Mouse (Mus musculus) midbrain, embryonic 11.5 days (tissue): Measurements from ENCODE around the gene Arhgdia. TPM values are rescaled to one million over a fixed set of nuclear protein-coding genes. Genes with fewer than 3 reads are reported as not detected.

Source experiments
- ATAC-seq: fragments of 200-750 bp; cut with Nextera tagmentation; 2 replicates; pipeline ENCODE4 v1.8.0; 2017; ENCODE audit warnings: moderate TSS enrichment, moderate library complexity; ENCODE audit not compliant: low FRiP score
- DNase-seq: peaks from one replicate; pipeline ENCODE4 v3.0.0; 2015; ENCODE audit warnings: low spot score; ENCODE audit errors: missing footprints
- H3K27ac ChIP-seq: fragments of 300-500 bp; sonication (generic); 2 replicates; pipeline ENCODE4 v1.5.1; 2014; ENCODE audit warnings: low read depth, low read length
- H3K27me3 ChIP-seq: fragments of 300-500 bp; sonication (generic); 2 replicates; pipeline ENCODE4 v1.6.1; 2014; ENCODE audit warnings: mild to moderate bottlenecking, low read length, moderate library complexity, mixed read lengths; ENCODE audit not compliant: control insufficient read depth, insufficient read depth
- H3K36me3 ChIP-seq: fragments of 300-500 bp; sonication (generic); 2 replicates; pipeline ENCODE4 v1.6.1; 2014; ENCODE audit warnings: mild to moderate bottlenecking, low read length, moderate library complexity, mixed read lengths; ENCODE audit not compliant: control insufficient read depth, insufficient read depth
- H3K4me1 ChIP-seq: fragments of 300-500 bp; sonication (generic); 2 replicates; pipeline ENCODE4 v1.6.1; 2014; ENCODE audit warnings: low read length; ENCODE audit not compliant: control insufficient read depth, insufficient read depth
- H3K4me2 ChIP-seq: fragments of 300-500 bp; sonication (generic); 2 replicates; pipeline ENCODE4 v1.6.1; 2014; ENCODE audit warnings: mild to moderate bottlenecking, moderate library complexity
- H3K4me3 ChIP-seq: fragments of 300-500 bp; sonication (generic); 2 replicates; pipeline ENCODE4 v1.5.1; 2014; ENCODE audit warnings: low read depth, low read length
- H3K9ac ChIP-seq: fragments of 300-500 bp; sonication (generic); 2 replicates; pipeline ENCODE4 v1.6.1; 2014; ENCODE audit warnings: low read length
- H3K9me3 ChIP-seq: fragments of 300-500 bp; sonication (generic); 2 replicates; pipeline ENCODE4 v1.6.1; 2016; ENCODE audit warnings: low read length; ENCODE audit not compliant: control insufficient read depth
- WGBS: fragments of 180-500 bp; shearing (Covaris S2); extraction: QIAGEN DNeasy Blood & Tissue Kit; methylation state at CpG from one replicate; pipeline ENCODE4 v1.1.7; 2014; 5-methylcytosine and 5-hydroxymethylcytosine counted together
- polyA plus RNA-seq: library from polyadenylated mRNA; unstranded; fragments of >200 nt; fragmentation: Nextera tagmentation; extraction: Ambion mirVana; gene quantifications from 2 replicates; pipeline ENCODE4 v1.2.1, GENCODE M21; 2014

Gene Arhgdia
- polyA plus RNA-seq, 1 experiment from 2014 or later, result 583 TPM

GRCm38 (mm10) chr11:120624680-120625111, 43.3 kb upstream of the Arhgdia start:
- peaks cover 19% of the 10 kb centered on the region for H3K36me3 ChIP-seq
- no peaks in the 10 kb centered on the region for H3K9me3 ChIP-seq
- H3K4me3 ChIP-seq, result peak overlapping the region; percentile 99
- peak overlapping the region; percentile 57 for H3K27ac ChIP-seq
- DNase-seq (peak; percentile 97), ATAC-seq (peak; percentile 83)
- H3K4me2 ChIP-seq, result peak overlapping the region; percentile 97
- H3K9ac ChIP-seq, result peak overlapping the region; percentile 80
- H3K4me1 ChIP-seq, result peaks cover 9% of the 10 kb centered on the region
- H3K27me3 ChIP-seq, result no peaks in the 10 kb centered on the region
- under 1% methylated on average over 51 of the region's 53 CpGs for WGBS

DNA sequence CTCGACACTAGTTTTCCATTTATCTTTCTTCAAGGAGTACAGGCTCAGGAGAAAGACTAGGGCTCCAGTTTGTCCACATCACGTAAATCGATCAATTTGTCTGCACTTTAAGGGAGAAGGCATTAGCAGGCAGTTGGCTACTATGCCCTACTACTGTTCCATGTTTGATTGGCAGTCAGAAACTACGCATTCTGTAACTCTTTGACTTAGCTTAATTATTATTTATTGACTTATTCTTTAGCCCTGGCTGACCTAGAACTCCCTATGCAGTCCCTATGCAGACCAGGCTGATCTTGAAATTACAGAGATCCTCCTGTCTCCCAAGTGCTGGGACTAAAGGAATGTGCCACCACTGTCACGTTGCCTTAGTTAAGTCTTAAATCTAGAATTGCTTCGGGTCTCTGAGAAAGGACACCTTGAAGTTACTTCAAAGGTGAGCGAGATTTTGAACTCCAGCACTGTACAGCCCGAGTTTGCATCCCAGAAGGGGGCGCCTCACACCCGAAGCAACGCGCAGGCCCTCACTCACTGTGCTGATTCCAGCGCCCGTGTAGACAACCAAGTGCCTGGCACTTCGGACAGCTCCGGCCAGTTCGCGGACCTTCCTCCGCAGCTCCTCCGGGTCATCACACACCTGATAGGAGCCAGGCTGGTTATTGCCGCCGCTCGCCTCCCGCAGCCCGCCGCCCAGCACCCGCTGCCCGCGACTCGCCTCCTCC, 42.7 kb upstream of the Arhgdia start:
- Histone ChIP-seq H3K27me3 (no peaks in the 10 kb centered on the region), H3K9me3 (no peaks in the 10 kb centered on the region), H3K9ac (peak overlapping the region; percentile 80), H3K4me2 (peak overlapping the region; percentile 97), H3K27ac (peak overlapping the region; percentile 57), H3K4me3 (peak overlapping the region; percentile 99), H3K36me3 (peaks cover 19% of the 10 kb centered on the region), H3K4me1 (peaks cover 9% of the 10 kb centered on the region)
- 13% methylated on average over 30 of the region's 30 CpGs for WGBS
- ATAC-seq, result peak; percentile 57
- peak; percentile 89 for DNase-seq

- H3K36me3 ChIP-seq, result peaks cover 23% of the 10 kb centered on the region
Observed at GRCm38 (mm10) chr11:120622805-120623204, 41.4 kb upstream of the Arhgdia start.

GRCm38 (mm10) chr11:120620195-120620594, 38.8 kb upstream of the Arhgdia start:
- H3K4me1 ChIP-seq, result peaks cover 16% of the 10 kb centered on the region
- H3K4me3 ChIP-seq, result no peak overlapping the region
- H3K9ac ChIP-seq, result no peak overlapping the region
- no peaks in the 10 kb centered on the region for H3K27me3 ChIP-seq
- no peak overlapping the region for H3K4me2 ChIP-seq
- H3K9me3 ChIP-seq, result no peaks in the 10 kb centered on the region
- no peak for ATAC-seq
- WGBS, result 95% methylated on average over 14 of the region's 14 CpGs
- peaks cover 20% of the 10 kb centered on the region for H3K36me3 ChIP-seq
- H3K27ac ChIP-seq, result no peak overlapping the region
- DNase-seq, result peak; percentile 28

More at GRCm38 (mm10) chr11:120622805-120623204, 41.4 kb upstream of the Arhgdia start:
- no peak for DNase-seq
- Histone ChIP-seq H3K4me1 (peaks cover 11% of the 10 kb centered on the region), H3K9me3 (no peaks in the 10 kb centered on the region), H3K27me3 (no peaks in the 10 kb centered on the region), H3K4me3 (no peak overlapping the region), H3K4me2 (no peak overlapping the region), H3K27ac (no peak overlapping the region), H3K9ac (no peak overlapping the region)
- ATAC-seq, result no peak
- WGBS, result 95% methylated on average over 6 of the region's 6 CpGs

DNA sequence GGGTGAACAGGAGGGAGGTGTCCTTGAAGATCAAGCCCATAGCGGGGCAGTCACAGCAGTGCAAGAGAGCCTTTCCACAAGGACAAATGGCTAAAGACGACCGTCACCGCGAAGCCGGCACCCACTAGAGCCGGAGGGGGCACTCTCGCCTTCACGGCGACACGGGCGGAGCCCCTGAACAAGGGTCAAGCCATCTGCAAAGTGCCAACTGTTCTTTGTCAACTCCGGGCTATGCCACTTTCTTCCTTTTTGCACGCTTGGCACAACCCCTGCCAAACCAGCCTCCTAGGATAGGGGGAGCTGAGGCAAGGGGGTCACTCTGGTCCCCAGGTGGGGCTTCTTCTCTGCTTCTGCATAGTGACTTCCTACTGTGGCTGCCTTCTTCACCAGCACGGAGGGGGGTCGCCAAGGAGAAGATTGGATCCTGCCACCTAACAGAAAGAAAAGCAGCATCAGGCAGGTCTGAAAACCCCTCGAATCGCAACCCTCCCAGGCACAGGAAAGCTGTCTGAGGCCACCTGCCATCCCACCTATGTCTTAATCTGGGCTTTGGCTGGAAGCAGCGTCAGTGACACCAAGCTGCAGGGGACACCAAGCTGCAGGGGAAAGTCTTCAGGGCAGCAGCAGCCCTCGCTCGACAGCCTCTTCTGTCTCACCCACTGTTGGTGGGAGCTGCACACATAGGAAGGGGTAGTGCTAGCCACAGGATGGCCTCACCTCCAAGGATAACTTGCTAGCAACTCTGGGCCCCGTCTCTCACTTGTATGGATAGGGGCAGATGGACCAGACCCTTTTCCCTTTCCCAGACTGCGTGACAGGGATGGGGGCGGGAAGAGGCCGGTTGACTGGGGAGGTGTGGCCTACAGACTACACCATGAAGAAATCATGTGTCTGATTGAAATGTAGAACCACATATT, 37.5 kb upstream of the Arhgdia start:
- no peak overlapping the region for H3K4me2 ChIP-seq
- no peaks in the 10 kb centered on the region for H3K27me3 ChIP-seq
- H3K27ac ChIP-seq, result no peak overlapping the region
- DNase-seq, result peak; percentile 61
- H3K9me3 ChIP-seq, result no peaks in the 10 kb centered on the region
- H3K9ac ChIP-seq, result no peak overlapping the region
- peaks cover 10% of the 10 kb centered on the region for H3K4me1 ChIP-seq
- WGBS, result 92% methylated on average over 25 of the region's 25 CpGs
- ATAC-seq, result no peak
- H3K4me3 ChIP-seq, result no peak overlapping the region; the same call in 1 of the 2 replicates
- H3K36me3 ChIP-seq, result peaks cover 22% of the 10 kb centered on the region

- ATAC-seq (peak; percentile 95), DNase-seq (peak; percentile 98)
- H3K36me3 ChIP-seq, result peaks cover 22% of the 10 kb centered on the region
- peaks cover 10% of the 10 kb centered on the region for H3K4me1 ChIP-seq
- peak within 1 kb of the TSS; percentile 82 for H3K9ac ChIP-seq
- under 1% methylated on average over 56 of the region's 56 CpGs for WGBS
- peak within 1 kb of the TSS; percentile 73 for H3K4me3 ChIP-seq
- H3K9me3 ChIP-seq, result no peaks in the 10 kb centered on the region
- no peaks in the 10 kb centered on the region for H3K27me3 ChIP-seq
- H3K27ac ChIP-seq, result peak within 1 kb of the TSS; percentile 20; the same call in 1 of the 2 replicates
- H3K4me2 ChIP-seq, result peak within 1 kb of the TSS; percentile 71
Observed at GRCm38 (mm10) chr11:120617519-120618112, 36.2 kb upstream of the Arhgdia start, which contains the start of gene Pcyt2. Gene Pcyt2, minus strand, starts transcription at chr11:120617936.

- H3K36me3 ChIP-seq, result peaks cover 28% of the 10 kb centered on the region
- peak; percentile 78 for DNase-seq
- no peaks in the 10 kb centered on the region for H3K9me3 ChIP-seq
Observed at GRCm38 (mm10) chr11:120616617-120617294, 35.3 kb upstream of the Arhgdia start.

DNA sequence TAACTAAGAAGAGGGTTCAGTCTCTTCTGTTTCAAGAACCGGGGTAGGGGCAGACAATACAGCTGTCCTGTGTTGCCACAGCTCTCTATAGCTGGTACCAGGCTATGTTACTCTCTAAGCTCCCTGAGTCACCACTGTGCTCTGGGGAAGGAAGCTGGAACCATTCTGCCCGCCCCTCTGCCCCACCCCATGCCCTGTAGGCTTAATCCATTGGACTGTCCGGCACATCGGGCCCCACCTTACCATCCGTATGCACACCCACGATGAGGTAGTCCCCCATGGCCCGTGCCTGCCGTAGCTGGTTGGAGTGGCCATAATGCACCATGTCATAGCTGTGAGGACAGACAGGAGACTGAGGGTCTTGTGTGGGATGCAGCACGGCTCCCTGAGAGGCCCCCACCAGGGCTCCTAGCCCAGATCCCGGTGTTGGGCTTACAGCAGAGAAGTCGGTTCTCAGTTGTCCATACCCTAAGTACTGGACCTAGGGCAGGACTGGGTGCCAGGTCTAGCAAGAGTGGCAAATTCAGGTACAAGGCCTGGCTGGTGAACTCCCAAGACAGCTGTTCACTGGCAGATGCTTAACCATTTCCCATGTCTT, 34.3 kb upstream of the Arhgdia start:
- no peak overlapping the region for H3K4me2 ChIP-seq
- H3K4me1 ChIP-seq, result peaks cover 10% of the 10 kb centered on the region
- peaks cover 24% of the 10 kb centered on the region for H3K36me3 ChIP-seq
- no peaks in the 10 kb centered on the region for H3K27me3 ChIP-seq
- H3K9ac ChIP-seq, result no peak overlapping the region
- no peak for ATAC-seq
- no peak for DNase-seq
- no peak overlapping the region for H3K27ac ChIP-seq
- H3K9me3 ChIP-seq, result no peaks in the 10 kb centered on the region
- H3K4me3 ChIP-seq, result no peak overlapping the region
- 92% methylated on average over 11 of the region's 11 CpGs for WGBS

More at GRCm38 (mm10) chr11:120616617-120617294, 35.3 kb upstream of the Arhgdia start:
- 55% methylated on average over 4 of the region's 4 CpGs for WGBS
- H3K27ac ChIP-seq, result no peak overlapping the region
- peaks cover 10% of the 10 kb centered on the region for H3K4me1 ChIP-seq
- no peaks in the 10 kb centered on the region for H3K27me3 ChIP-seq
- peak overlapping the region; percentile 73 for H3K4me3 ChIP-seq
- peak overlapping the region; percentile 82 for H3K9ac ChIP-seq
- H3K4me2 ChIP-seq, result peak overlapping the region; percentile 71
- ATAC-seq, result no peak
